Mouse (Mus musculus) frontal cortex, postnatal 25 days (tissue): Measurements from ENCODE around the gene Map1s.
A peak's percentile ranks its signal among the peaks of the same experiment; 100 is the strongest.
"Not testable (repeated sequence)": the region's sequence is repeated elsewhere in the genome, so short reads cannot be mapped to it uniquely, and the experiment has no call there.

ENCODE experiments used
- DNase-seq, 2 experiments: peaks; one replicate each; pipeline ENCODE4 v3.0.0; 2022; ENCODE audit warnings: low spot score in 2 of 2

Map1s gene

DNA sequence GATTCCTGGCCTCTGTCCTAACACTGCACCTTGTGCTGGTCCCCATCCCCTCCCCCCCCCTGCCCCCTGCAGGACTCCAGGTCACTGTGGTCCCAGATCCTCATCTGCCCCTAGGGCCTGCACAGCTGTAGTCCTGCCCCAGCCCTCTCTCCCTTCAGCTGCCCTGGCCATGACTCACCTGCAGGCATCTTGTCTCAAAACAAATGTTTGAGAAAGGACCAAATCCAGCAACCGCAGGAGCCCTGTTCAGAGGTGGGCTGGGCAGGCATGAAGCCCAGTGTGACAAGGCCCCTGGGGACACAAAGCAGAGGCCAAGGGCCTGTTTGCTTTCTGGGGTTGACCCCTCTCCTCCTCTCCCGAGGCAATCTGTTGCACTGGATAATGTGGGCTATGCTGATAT, 27.6 kb upstream of the Map1s start:
- DNase-seq = no peak

GRCm38 (mm10) chr8:70879500-70879899, 26.2 kb upstream of the Map1s start:
- DNase-seq = no peak

DNA sequence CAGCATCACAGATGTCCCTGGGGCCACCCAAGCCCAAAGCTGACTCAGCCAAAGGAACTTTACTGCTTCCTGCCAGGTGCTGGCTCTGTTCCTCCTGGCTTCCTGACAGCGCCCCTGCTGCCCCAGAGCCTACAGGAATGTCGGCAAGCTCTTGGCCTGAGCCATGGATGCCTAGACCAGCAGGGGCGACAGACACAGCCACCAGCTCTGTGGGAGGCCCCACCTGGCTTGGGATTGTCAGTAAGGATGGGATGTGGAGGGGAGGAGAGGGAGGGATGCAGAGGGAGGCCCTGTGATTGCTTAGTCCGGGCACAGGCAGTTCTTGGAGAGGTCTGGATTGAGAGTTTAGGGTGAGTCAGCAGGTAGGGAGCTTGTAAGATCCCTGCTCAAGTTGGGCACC, 25.6 kb upstream of the Map1s start:
- DNase-seq = no peak

- no peak for DNase-seq
Observed at GRCm38 (mm10) chr8:70880546-70880945, 25.2 kb upstream of the Map1s start.

- DNase-seq = no peak
Observed at GRCm38 (mm10) chr8:70884186-70884585, 21.5 kb upstream of the Map1s start.

DNA sequence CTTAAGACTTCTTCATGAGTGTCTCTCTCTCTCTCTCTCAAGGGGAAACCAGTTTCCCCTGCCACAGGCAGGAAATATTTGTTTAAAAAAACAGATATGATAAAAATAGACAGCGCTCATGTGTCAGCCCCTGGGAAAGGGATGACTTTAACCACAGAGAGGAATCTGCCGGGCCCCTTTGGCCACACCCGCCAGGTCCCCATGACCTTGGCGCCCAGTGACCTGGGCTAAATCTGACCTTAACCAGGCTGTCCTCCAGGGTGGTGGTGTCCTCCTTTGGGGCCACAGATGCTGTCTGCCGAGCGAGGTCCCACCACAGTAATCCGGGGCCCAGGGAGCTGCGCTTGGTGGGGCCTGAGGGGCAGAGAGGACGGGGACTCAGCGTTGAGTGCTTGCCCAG, 21.0 kb upstream of the Map1s start:
- no peak for DNase-seq

GRCm38 (mm10) chr8:70885612-70886011, 20.1 kb upstream of the Map1s start:
- no peak for DNase-seq

DNA sequence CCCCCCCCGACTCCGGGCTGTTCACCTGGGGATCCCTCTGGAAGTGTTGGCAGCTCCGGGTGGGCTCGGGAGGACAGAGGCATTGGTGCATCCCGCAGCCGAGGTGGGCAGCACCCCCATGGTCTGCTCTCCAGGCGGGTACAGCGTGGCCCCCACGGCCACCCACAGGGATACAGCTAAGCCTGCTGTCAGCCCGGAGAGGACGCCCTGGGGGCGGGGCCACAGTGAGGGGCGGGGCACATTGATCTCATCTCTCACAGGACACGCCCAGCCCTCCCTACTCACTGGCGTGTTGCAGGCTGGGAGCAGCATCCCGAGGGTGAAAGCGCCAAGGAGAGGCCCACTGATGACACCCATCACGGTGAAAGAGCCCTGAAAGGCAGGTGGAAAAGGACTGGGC, 18.1 kb upstream of the Map1s start:
- DNase-seq = no peak

DNA sequence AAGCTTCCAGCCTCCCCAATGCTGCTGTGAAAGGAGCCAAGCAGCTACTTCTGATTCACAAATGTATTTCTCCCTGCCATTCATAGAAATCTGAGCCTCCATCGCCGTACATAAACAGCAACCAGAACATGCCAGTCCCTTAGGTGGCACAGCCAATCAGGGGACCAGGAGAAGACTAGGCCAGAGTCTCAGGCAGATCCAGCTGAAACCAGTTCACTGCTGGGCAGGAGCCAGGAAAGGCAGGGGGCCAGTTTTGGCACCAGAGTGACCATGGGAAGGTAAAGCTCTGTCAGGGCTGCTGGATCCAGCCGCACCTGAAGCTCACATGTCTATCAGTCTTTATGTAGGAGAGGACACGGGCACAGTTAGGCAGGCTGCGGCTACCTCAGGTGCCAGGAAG, 15.1 kb upstream of the Map1s start:
- DNase-seq = no peak

- DNase-seq = no peak
Observed at GRCm38 (mm10) chr8:70891356-70891755, 14.4 kb upstream of the Map1s start.

- DNase-seq = no peak
Observed at GRCm38 (mm10) chr8:70892022-70892895, 13.5 kb upstream of the Map1s start, which contains the start of gene Slc5a5. Gene Slc5a5, minus strand, starts transcription at chr8:70892757.

DNA sequence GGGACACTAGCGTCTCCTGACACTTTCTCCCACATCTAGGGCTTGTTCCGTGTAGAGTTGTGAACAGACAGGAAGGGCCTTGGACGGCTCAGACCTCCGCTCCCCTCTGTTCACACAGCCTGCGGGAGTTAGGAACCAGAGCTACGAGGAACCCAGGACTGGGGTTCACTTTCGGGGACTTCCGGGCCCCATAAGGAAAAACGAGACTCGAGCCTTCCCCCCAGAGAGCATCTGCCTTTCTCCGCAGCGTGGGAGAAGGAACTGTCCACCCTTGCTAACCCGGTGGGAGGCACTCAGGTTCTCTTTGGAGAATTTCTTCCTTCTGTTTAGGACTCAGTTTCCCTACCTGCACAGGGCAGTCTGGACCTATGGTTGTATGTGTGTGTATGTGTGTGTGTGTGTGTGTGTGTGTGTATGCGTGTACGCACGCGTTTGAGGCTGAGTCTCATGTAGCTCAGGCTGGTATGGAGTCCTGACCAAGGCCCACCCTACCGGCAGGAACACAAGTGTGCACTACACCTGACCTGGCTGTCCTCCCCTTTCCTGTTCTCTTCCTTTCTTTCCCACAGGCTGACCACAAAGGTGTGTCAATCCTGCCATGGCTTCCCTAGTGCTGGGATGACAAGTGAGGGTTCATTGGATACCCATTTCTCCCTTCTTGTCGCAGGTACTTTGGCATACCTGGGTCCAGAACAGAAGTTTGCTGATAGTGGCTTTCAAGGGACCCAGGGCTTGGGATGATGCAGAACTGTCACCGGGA, 12.7 kb upstream of the Map1s start:
- DNase-seq = no peak

- peak; percentile 42 to 54 for DNase-seq
Observed at GRCm38 (mm10) chr8:70893656-70894384, 11.9 kb upstream of the Map1s start.

GRCm38 (mm10) chr8:70894385-70894720, 11.4 kb upstream of the Map1s start:
- no peak for DNase-seq

- DNase-seq = no peak
Observed at GRCm38 (mm10) chr8:70894771-70895545, 10.8 kb upstream of the Map1s start.

- DNase-seq = not testable (repeated sequence)
Observed at GRCm38 (mm10) chr8:70895571-70896259, 10.0 kb upstream of the Map1s start.

- no peak for DNase-seq
Observed at GRCm38 (mm10) chr8:70896316-70897020, 9.3 kb upstream of the Map1s start.

DNA sequence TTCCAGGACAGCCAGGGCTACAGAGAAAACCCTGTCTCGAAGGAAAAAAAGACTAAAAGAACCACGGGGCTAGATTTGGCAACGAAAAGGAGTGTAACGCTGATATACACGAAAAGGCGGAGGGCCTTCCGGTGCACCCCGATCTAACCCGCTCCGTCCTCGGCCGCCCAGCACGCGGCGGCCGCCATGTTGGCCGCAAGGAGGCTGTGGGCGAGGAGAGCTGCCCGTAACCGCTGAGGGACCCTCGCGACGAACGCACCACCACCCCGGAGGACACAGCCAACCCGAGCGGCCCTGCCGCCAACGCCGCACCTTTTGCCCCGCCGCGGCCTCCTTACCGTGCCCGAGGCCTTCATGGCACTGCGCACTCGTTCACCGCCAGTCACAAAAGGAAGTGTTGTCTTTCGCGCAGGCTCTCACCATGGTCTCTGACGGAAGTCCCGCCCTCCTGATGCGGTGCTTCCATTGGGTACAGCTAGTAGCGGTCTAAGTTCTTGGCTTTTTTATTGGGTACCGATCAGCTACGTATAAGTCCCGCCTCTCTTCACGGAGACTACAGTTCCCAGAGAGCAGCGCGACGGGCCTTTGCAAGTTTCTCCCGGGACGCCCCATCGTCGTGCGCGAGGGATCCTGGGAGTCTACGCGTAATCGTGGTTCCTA, 8.6 kb upstream of the Map1s start, which contains the start of gene Rpl18a:
Gene Rpl18a, minus strand, starts transcription at position 392 of the 660 bp plus-strand sequence.
- peak; percentile 87 to 93 for DNase-seq

DNA sequence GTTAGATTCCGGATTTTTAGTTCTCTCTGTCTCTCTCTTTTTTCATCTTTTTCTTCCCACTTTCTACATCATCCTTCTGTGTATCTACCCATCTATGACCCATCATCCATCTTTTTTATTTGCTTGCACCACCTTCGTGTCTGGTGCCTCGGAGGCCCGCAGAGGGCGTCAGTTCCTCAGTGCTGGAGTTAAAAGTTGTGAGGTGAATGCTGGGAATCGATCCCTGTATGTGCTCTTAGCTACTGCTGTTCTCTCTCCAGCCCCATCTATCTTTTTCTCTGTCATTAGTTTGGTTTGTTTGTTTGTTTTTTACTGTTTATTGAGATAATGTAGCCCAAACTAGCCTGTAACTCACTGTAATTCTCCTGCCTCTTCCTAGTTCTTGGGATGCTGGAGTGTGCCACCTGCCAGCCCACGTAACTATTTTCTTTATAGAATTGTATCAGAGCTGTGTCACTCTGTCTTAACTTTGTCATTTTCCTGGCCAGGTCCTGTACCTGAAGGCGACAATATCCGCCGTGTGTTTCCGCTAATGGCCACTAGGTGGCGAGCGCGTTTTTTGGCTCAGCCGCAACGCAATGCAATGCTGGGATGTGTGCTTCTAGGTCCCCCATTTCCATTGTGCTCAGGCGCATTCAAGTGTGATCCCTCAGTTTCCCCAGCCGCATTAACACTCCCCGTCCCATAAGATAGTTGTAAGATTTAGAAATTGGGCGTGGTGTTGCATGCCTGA, 7.9 kb upstream of the Map1s start:
- DNase-seq = peak; percentile 80 to 88
